Mouse (Mus musculus) ES-CJ7 (cell line): Measurements from ENCODE around the gene Mbtd1.
A peak's percentile ranks its signal among the peaks of the same experiment; 100 is the strongest.
"Not testable (repeated sequence)": the region's sequence is repeated elsewhere in the genome, so short reads cannot be mapped to it uniquely, and the experiment has no call there.

Experiments used
- DNase-seq: peaks from one replicate; pipeline ENCODE4 v3.0.0; 2011; ENCODE audit warnings: low read depth, low spot score

Gene Mbtd1

DNA sequence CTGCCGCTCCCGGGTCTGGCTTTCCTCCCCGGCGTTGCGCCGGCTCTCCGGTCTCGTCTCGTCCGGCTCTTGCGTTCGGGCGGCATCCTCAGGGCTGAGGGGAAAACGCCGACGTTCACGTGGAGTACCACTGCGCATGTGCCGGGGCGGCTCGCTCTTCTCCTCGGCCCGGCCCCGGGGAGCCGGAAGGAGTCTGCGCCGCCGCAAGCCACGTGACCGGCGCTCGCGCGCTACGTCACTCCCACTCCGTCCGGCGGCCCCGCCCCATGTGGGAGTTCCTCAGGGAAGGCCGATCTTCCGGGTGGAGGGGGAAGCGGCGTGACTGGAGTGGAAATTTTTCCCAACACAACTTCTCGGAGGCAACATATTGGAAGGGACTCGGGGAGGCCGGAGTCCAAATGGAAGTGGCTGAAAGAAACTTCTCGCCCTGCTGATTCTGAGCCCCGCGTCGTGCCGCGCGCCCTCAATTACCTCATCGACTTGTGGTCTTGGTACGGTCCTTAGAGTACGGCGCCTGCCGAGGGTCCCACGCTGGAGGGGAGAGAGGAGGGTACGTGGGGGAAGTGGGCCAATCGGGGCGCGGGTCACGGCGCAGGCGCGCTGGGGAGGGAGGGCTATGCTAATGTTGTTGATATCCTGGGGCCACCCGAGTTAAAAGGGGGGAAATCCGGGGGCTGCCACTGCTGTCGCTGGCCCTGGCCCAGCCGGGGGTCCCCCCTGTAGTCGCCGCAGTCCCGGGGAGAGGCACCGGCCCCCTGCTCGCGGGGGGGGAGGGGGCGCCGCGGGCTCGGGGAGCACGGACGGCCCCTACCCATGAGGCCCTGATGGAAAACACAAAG lies at the start of gene Mbtd1, which contains the start of gene Utp18:
Gene Mbtd1 (plus strand): TSS at position 281 of the 839 bp plus-strand sequence.
Gene Utp18 (minus strand): TSS at position 195 of the 839 bp plus-strand sequence.
- DNase-seq, result peak; percentile 97

DNA sequence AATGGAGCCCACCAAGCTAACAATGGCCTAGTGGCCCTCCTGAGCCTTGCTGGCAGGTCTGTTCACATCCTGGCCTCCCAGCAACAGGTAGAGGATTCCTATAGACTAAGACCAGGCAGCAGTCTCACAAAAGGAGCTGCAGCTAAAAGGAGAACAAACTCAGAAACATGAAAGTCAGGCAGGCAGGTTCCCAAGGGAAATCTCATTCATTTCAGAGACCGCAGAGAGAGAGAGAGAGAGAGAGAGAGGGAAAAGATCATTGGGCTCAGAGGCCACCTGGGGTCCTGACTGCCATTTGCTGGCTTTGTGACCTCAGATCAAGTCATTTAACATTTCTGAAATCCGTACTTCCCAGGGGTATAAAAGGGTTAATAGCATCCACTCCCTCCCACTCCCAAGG lies 38.3 kb upstream of the Mbtd1 start:
- DNase-seq, result no peak

DNA sequence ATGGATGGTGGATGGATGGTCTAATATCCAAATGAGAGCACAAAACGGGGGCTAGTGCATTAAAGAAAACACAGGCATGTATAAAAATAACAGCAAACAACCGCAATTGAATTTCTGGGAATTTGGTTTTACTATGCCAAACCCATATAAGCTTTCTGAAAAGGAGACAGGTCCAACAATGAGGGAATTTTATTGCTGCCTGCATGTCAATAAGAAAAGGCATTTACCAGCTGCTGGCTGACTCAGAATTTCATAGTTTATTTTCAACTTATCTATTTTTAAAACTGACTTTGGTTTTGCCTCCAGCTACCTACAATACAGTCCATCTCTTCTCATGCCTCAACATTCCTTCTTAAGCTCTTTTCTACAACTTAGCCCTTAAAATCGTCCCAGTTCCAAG lies 33.1 kb upstream of the Mbtd1 start:
- no peak for DNase-seq

DNA sequence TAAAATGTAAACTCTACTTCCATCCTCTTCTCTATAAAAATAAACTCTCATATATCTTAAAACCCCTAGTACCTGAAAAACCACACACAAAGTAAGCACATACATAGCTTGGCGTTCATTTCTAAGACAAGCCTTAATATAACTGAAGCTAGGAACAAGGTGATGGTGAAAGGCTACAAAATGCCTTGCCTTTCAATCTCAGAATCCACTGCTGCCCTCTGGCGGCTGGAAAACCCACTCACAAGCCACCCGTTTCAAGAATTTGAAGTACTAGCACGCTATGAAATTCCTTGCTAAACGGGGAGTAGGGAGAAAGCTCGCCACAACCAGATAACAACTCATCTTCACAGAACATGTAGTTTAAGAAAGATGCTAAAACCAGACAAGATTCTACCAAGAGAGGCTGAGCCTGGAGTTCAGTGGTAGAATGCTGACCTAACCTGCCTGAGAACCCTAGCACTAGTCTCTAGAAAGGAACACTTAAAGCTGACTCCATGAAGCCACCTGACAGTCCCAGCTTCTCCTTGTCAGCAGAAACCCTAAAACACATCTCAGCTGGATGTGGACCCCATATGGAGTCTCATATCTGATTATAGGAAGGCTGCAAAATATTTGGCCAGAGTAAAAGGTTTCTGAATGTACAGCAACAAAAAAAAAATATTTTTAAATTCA lies 29.2 kb upstream of the Mbtd1 start:
- DNase-seq, result peak; percentile 76

DNA sequence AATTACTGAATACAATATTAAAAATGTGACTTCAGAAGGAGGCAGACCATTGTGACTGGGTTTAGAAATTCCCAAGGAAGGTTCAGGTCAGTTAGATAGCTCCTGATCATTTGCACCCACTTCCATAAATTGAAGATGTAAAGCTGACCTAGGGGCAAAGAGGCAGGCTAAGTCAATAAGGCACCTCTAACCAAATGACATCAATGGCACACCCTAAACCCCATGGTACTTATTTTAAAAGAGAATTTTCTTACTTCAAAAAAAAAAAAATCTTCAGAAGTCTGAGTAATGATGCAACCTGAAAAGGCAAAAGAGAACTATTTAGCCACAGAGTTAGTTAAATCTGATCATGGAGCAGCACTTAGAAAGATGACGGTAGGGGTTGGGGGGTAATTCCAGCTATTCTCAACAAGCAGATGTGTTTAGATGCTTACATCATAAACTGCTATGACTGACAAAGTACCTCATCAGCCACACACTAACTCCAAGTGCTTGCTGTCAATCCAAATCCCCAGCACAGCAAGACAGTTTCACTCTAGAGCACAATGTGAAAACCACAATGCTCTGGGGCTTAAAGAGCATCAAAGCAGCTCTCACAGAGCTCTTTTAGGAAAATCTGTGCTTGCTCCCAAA lies 25.0 kb upstream of the Mbtd1 start:
- DNase-seq, result no peak

DNA sequence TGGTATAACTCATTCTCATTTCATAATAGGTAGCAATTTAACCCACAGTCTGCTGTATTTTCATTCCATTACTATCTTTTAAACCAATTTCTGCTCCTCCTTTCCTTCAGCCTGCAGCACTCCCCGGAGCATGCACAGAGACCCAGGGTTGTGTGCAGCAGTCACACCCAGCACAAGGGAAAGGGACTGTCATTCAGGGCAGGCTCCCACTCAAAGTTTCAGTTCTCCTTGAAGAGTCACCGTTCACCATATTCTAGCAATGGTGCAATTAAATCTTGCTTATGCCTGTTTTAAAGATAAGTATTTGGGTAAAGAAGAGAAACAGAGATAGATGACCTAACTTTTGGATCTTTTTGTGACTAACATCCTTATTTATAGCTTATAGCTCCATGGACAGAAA lies 24.5 kb upstream of the Mbtd1 start:
- no peak for DNase-seq

DNA sequence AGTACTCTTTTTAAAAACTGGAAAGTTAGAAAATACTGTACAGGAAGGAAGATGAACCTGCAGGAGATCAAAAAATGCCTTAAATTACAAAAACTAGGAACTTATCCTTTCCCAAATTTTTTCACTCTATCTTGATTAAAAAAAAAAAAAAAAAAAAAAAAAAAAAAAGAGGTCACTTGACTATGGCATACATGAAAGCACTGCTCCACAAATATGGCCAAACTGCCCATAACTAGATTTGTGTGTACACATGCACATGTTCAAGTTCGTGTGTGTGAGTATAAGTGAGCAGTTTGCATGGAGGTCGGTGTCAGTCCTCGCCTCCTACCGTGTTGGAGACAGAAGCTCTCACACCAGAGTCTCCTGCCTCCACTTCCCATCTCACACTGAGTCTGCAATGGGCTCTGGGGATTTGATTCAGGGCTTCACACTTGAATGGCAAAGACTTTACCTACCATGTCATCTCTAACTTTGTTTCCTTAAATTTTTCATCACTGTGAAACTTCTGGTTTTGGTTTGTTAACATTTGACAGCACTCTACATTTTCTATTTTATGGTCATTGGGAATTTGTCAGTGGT lies 23.5 kb upstream of the Mbtd1 start:
- DNase-seq, result no peak

DNA sequence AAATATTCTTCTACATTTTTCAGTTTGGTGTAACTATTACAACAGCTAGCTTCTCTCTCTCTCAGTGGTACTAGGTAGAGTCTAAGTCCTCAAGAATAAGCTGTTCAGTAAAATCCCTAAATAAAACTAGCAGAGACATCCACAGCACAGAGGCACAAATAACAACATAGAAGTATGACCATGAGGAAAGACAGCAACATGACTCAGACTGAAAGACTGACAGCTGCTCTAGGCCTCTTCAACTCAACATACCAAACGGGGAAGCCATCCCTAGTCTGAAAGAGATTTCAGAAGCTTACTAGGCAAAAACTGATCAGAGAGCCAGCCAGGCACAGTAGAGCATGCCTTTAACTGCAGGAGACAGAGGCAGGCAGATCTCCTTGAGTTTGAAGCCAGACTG lies 23.0 kb upstream of the Mbtd1 start:
- DNase-seq, result no peak

DNA sequence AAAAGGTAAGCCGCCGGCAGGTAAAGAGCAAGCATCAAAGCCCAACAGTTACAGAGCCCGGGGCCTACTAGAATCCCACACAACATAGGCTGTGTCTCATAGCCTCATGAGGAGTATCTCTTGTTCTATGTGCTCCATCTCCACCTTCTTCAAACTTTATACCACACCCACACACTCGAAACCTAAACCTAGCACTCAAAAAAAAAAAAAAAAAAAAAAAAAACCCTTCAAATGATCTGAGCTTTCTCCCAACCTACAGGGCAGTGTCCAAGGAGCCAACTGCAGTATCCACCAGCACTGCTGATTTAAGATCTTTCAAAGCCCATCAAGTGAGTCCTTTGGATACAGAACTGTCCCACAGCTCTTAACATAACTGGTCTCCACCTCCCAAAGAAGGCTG lies 1.6 kb upstream of the Mbtd1 start:
- no peak for DNase-seq

DNA sequence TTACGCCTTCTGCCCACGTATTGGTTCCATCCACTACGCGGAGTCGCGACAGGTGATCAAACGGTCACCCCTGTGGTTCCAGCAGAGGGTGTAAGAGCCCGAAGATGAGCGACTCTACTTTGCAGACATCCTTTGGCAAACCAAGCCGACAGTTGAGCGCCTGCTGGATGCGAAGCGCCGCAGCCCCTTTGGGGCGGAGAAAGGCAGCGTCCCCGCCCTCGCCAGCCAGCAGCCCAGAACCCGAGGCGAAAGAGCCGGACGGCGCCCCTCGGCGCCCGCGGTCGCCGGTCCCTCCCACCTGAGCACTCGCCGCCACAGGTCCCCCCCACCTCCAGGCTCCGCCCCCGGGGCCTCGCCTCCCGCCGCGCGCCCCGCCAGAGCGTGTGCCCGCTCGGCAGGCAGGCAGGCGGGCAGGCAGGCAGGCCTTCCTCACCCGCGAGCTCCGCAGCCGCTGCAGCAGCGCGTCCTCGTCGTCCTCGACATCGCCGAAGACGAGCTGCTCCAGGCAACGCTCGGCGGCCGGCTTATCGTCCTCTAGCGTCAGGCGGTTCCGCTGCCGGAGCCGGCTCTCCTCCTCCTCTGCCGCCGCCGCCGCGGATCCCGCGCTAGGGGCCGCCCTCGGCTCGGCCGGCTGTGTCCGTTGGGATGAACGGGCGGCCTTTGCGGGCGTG lies 616 bp upstream of the Mbtd1 start:
- peak; percentile 74 for DNase-seq

DNA sequence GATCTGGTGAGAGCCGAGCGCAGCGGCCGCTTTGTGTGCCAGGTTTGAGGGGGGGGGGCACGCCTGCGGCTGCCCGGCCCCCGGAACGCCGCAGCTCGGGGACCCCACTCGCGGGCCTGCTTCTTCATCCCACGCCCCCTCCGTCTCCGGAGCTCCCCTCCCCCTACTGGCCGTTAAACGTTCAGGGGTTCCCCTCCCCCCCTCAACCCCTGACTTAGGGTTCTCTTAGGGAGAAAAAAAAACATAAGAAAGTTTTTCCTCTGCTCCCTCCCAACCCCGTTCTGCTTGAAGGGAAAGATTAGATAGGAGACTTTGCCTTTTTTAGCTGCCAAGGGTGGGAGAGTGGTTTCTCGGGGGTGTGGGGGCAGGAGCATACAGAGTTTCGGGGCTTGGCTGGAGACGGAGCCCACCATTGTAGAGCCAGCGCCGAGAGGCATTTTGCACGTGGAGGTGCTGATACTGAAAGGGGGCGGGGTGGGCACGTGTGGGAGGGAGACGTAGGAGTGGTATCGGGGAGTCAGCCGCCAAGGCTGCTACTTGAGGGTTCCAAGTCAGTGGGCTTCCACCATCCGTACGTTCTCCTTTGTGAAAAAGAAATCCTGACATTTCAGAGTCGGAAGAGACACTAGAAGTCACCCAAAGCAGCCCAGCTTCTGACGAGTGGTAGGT lies 893 bp downstream of the Mbtd1 start:
- DNase-seq, result peak; percentile 66

DNA sequence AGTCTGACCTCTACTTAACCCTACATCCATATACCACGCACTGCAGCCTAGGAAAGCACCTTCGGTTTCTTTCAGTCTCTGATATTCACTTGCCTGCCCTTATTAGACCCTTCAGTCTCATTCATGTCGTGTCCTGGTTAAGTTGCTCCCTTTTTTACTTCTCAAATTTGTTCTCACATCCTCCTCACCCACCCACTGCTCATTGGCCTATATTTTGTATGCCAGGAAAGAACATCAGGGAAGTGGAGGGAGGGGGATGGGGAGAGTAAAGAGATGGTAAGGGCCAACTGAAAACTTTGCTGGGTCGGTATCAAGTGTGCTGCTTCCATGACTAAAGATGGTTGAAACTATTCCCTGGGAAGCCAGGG lies 1.4 kb downstream of the Mbtd1 start:
- DNase-seq, result no peak

DNA sequence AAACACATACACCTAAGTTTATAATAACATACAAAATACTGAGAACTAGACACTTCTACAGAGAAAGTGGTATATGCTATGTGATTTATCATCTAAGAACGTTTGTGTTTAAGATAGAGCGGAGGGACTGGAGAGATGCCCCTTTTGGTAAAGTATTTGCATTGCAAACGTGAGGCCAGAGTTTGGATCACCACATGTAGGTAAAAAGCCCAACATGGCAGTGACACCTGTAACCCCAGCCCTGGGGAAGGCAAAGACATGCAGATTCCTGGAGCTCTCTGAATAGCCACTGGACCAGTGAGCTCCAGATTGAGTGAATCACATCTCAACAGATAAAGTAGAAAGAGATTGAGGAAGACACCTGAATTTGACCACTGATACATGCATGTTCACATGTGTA lies 12.1 kb downstream of the Mbtd1 start:
- no peak for DNase-seq

DNA sequence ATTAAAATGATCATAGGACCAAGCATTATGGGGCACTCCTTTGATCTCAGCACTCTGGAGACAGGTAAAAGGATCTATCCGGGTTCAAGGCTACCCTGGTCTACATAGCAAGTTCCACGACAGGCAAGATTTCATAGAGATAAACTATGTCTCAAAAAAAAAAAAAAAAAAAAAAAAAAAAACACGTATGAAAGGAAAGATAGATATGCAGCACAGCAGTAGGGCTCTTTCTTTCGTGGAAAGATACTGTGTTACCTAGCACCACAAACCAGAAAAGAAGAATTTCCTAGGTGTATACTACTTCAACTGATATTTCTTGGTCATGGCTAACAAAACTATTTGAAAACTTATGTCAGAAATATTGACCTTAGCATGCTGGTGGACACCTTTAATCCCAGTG lies 21.2 kb downstream of the Mbtd1 start:
- no peak for DNase-seq

DNA sequence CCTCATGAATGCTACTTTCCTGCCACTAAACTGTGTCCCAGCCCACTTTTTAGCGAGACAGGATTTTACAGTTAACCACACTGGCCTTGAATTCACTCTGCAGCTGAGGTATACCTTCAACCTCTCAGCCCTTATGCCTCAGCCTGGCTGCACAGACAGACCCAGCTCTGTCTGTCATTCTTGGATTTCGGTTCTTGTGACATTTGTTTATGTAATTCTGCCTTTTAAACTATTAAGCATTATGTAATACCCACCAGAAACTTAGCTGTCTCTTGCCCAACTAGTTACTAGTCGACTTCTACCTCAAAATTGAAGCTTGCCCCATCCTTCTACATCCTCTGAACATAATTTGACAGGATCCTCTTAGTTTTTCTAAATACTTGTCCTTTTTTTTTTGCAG lies 22.2 kb downstream of the Mbtd1 start:
- no peak for DNase-seq

DNA sequence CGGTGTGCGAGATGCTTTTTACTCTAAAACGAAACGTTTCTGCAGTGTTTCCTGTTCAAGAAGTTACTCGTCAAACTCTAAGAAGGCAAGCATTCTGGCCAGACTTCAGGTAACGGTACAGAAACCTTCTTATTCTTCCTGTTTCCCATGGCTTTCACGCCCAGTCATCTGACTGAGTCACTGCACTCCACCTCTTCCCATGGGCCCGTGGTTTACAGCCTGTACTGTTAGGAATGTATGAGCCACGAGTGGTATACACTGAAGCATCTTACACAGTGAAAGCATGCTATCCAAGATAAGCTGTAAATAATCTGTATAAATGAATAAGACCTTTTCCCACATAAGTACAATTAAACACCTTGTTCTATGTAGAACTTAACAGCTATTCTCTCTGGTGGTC lies 23.2 kb downstream of the Mbtd1 start:
- no peak for DNase-seq

DNA sequence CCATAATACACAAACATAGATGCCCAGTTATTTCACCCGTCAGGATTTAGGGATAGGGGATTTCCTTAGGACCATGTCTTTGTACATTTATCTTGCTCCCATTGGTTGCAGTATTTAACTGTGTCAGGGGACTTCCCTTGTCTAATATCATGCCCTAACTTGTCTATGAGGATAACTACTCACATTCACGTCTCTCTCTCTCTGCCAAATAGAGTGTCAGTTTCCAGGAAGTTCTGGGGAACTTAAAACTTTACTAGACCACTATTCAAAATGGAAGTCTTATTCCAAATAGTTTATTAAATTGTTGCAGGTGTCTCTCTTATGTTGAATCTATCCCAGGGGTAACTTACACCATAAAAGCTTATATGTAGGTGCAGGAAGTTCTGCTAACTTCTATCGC lies 26.0 kb downstream of the Mbtd1 start:
- DNase-seq, result no peak

DNA sequence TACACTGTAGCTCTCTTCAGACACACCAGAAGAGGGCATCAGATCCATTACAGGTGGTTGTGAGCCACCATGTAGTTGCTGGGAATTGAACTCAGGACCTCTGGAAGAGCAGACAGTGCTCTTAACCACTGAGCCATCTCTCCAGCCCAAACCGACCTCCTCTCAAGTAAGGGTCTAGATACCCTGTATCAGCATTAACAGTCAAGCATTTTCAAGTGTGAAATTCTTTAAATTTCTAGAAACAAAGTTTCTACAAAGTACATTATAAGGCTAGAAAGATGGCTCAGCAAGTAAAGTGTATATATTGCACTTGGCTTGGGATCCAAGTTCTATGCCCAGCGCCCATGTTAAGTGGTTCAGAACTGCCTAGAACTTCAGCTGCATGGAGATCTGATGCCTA lies 29.4 kb downstream of the Mbtd1 start:
- not testable (repeated sequence) for DNase-seq

DNA sequence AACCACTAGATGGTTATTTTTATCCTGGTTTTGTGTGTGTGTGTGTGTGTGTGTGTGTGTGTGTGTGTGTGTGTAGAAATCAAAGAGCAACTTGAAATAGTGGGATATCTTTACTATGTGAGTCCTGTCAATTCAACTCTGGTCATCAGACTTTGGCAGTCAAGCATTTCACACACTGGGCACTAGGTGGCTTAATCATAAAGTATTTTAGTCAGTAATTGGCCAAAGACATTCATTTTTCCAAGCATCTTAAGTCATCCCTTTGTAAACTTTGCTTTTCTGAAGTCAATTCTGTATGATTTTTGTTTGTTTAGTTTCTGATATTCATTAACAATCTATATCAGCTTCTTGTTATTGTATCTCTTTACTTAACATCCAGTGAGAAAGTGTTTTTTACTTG lies 43.5 kb downstream of the Mbtd1 start:
- DNase-seq, result no peak

DNA sequence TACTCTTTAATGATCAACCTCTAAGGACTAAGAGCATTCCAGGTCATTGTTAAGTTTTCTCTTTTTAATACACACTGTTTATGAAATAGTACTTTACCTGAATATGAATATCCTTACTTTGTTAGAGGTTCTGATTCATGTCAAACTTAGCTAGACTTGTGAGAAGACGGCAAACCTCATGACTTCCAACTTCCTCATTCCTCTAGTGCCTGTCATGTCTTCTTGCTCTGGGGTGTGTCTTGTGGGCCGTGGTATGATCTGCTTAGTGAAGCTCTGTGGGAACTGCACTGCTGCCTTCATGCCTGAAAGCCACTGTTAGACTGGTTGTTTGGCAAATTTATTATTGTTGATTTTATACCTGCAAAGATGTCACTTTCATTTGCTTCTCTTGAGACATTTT lies 55.3 kb downstream of the Mbtd1 start:
- DNase-seq, result no peak

DNA sequence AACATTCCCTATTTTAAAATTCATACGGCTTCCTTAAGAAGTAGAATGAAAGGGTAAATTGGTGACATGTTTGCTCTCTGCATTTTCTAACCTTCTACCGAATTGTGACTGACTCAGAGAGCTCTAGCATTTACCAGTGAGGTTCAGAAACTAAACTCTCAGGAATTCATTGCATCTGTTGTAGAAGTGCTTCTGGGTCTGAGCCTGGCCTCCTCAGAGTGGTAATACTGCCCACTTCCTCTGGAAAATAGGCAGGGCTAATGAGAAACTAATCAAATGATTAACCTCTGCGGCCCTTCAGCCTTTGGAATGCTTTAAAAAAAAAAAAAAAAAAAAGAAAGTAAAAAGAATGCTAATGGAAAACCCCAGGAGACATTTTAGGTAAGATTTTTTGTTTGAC lies 59.3 kb downstream of the Mbtd1 start:
- no peak for DNase-seq
